In genomic region chr12:100106275-100106895, GRCm38 (mm10) we compare ENCODE assay signal across 8 mouse cellular contexts. TPM values are rescaled to one million over a fixed set of nuclear protein-coding genes. Genes with fewer than 3 reads are reported as not detected.
DNase-seq lines count a peak whose midpoint lies in the region; ATAC-seq and TF ChIP-seq lines count a peak whose summit lies in the region.

No protein-coding gene starts in this region.

- no peaks in the 10 kb centered on the region for H3K9me3 ChIP-seq in forebrain, postnatal 0 days (ENCODE audit: low read length)
- H3K9me3 ChIP-seq in hindbrain, postnatal 0 days (ENCODE audit: low read length), result no peaks in the 10 kb centered on the region
- H3K9me3 ChIP-seq in midbrain, embryonic 11.5 days (ENCODE audit: control insufficient read depth, low read length), result no peaks in the 10 kb centered on the region

- H3K4me1 ChIP-seq in forebrain, postnatal 0 days (ENCODE audit: insufficient read depth), result peaks cover 11% of the 10 kb centered on the region; the same call in 1 of the 2 replicates
- H3K4me1 ChIP-seq in hindbrain, postnatal 0 days (ENCODE audit: insufficient read depth, low read length), result peaks cover 7% of the 10 kb centered on the region
- H3K4me1 ChIP-seq in midbrain, embryonic 11.5 days (ENCODE audit: control insufficient read depth, insufficient read depth, low read length), result peaks cover 7% of the 10 kb centered on the region

- DNase-seq in adrenal gland, adult (ENCODE audit: inconsistent age in 2 of 2, low spot score in 1 of 2), result peak; percentile 57 to 89
- DNase-seq in adrenal gland, adult 8-10 months, result no peak
- peak; percentile 53 for DNase-seq in c-Kit-negative CD71-positive TER-119-positive erythroid progenitor cells, embryonic 14.5 days (ENCODE audit: low read depth, low spot score)
- DNase-seq in forebrain, postnatal 0 days, result peak; percentile 94
- peak; percentile 93 for DNase-seq in hindbrain, postnatal 0 days (ENCODE audit: low spot score)
- DNase-seq in left cerebral cortex, postnatal 25 days (ENCODE audit: low spot score in 2 of 2), result peak; percentile 83 to 86
- DNase-seq in midbrain, embryonic 11.5 days (ENCODE audit: low spot score, missing footprints), result peak; percentile 99
- peak; percentile 29 to 77 for DNase-seq in spleen, adult 18-20 months

- peak; percentile 93 for TF ChIP-seq CTCF in forebrain, postnatal 0 days (IDR thresholded peaks at IDR 0.05; ENCODE audit: low read depth)
- TF ChIP-seq CTCF in hindbrain, postnatal 0 days (IDR thresholded peaks at IDR 0.05; ENCODE audit: low read depth), result peak; percentile 89

- ATAC-seq in forebrain, postnatal 0 days, result peak; percentile 50
- ATAC-seq in hindbrain, postnatal 0 days, result no peak; the same call in 1 of the 2 replicates
- no peak; the same call in 1 of the 2 replicates for ATAC-seq in midbrain, embryonic 11.5 days (ENCODE audit: low FRiP score)

- no peak overlapping the region for H3K4me3 ChIP-seq in forebrain, postnatal 0 days (ENCODE audit: low read depth, low read length)
- no peak overlapping the region for H3K4me3 ChIP-seq in hindbrain, postnatal 0 days (ENCODE audit: low read length)
- no peak overlapping the region for H3K4me3 ChIP-seq in midbrain, embryonic 11.5 days (ENCODE audit: low read depth, low read length)

- H3K27ac ChIP-seq in forebrain, postnatal 0 days (ENCODE audit: low read depth, low read length), result no peak overlapping the region
- no peak overlapping the region for H3K27ac ChIP-seq in hindbrain, postnatal 0 days
- H3K27ac ChIP-seq in midbrain, embryonic 11.5 days (ENCODE audit: low read depth, low read length), result no peak overlapping the region

- no peaks in the 10 kb centered on the region for H3K27me3 ChIP-seq in forebrain, postnatal 0 days (ENCODE audit: insufficient read depth, low read length)
- H3K27me3 ChIP-seq in hindbrain, postnatal 0 days (ENCODE audit: insufficient read depth, low read length), result no peaks in the 10 kb centered on the region
- H3K27me3 ChIP-seq in midbrain, embryonic 11.5 days (ENCODE audit: control insufficient read depth, insufficient read depth, low read length), result no peaks in the 10 kb centered on the region

- H3K36me3 ChIP-seq in forebrain, postnatal 0 days (ENCODE audit: insufficient read depth), result no peaks in the 10 kb centered on the region
- no peaks in the 10 kb centered on the region for H3K36me3 ChIP-seq in hindbrain, postnatal 0 days (ENCODE audit: insufficient read depth, low read length)
- H3K36me3 ChIP-seq in midbrain, embryonic 11.5 days (ENCODE audit: control insufficient read depth, insufficient read depth, low read length), result no peaks in the 10 kb centered on the region

- WGBS in forebrain, postnatal 0 days, result 12% methylated on average over 20 of the region's 20 CpGs
- 15% methylated on average over 16 of the region's 20 CpGs for WGBS in hindbrain, postnatal 0 days
- WGBS in midbrain, embryonic 11.5 days, result 12% methylated on average over 20 of the region's 20 CpGs

- H3K4me2 ChIP-seq in forebrain, postnatal 0 days (ENCODE audit: low read depth), result peak overlapping the region; percentile 26
- no peak overlapping the region for H3K4me2 ChIP-seq in hindbrain, postnatal 0 days (ENCODE audit: low read depth, low read length)
- H3K4me2 ChIP-seq in midbrain, embryonic 11.5 days, result no peak overlapping the region

- H3K9ac ChIP-seq in forebrain, postnatal 0 days, result no peak overlapping the region
- no peak overlapping the region for H3K9ac ChIP-seq in hindbrain, postnatal 0 days (replicated peaks; ENCODE audit: low read length)
- no peak overlapping the region for H3K9ac ChIP-seq in midbrain, embryonic 11.5 days (ENCODE audit: low read length)

- intact Hi-C loops in left cerebral cortex, postnatal 25 days (cut with DNase I), result loop anchor here (2.0 to 5.0 kb wide), 3 partner anchors 154 to 1019 kb away; no protein-coding TSS in a partner anchor

RNA-seq across cellular contexts. Expression of gene Psmc1, which starts 3.6 kb away (rescaled TPM):
- total RNA-seq in adrenal gland, adult 8-10 months (2022), result 100 to 1,000 TPM; 185 to 258 (median 197) TPM
- total RNA-seq in forebrain, postnatal 0 days (2014; rRNA removed), result 152 and 176 TPM in 2 replicates
- 281 and 298 TPM in 2 replicates for polyA plus RNA-seq in forebrain, postnatal 0 days (2015; fragmentation: Nextera tagmentation; extraction: Ambion mirVana)
- total RNA-seq in hindbrain, postnatal 0 days (2014; rRNA removed), result 64.4 and 89.0 TPM in 2 replicates
- polyA plus RNA-seq in hindbrain, postnatal 0 days (2015; fragmentation: Nextera tagmentation; extraction: Ambion mirVana), result 275 and 295 TPM in 2 replicates
- 100 to 1,000 TPM; 191 to 202 TPM for total RNA-seq in left cerebral cortex, postnatal 25 days (2021)
- polyA plus RNA-seq in midbrain, embryonic 11.5 days (2014; fragmentation: Nextera tagmentation; extraction: Ambion mirVana), result 448 and 451 TPM in 2 replicates

RNA-seq across cellular contexts. Expression of gene Nrde2, which starts 53.1 kb away (rescaled TPM):
- total RNA-seq in adrenal gland, adult 8-10 months (2022), result 10 to 100 TPM; 20.3 to 25.0 (median 23.4) TPM
- 24.3 and 25.1 TPM in 2 replicates for total RNA-seq in forebrain, postnatal 0 days (2014; rRNA removed)
- polyA plus RNA-seq in forebrain, postnatal 0 days (2015; fragmentation: Nextera tagmentation; extraction: Ambion mirVana), result 13.1 and 13.3 TPM in 2 replicates
- 20.2 and 20.5 TPM in 2 replicates for total RNA-seq in hindbrain, postnatal 0 days (2014; rRNA removed)
- 11.8 and 13.6 TPM in 2 replicates for polyA plus RNA-seq in hindbrain, postnatal 0 days (2015; fragmentation: Nextera tagmentation; extraction: Ambion mirVana)
- total RNA-seq in left cerebral cortex, postnatal 25 days (2021), result 10 to 100 TPM; 19.2 to 19.6 TPM
- 11.6 and 13.5 TPM in 2 replicates for polyA plus RNA-seq in midbrain, embryonic 11.5 days (2014; fragmentation: Nextera tagmentation; extraction: Ambion mirVana)
